Mouse (Mus musculus) erythroblast, embryonic 14.5 days (primary cell): ENCODE results near the gene Fgb.

Source experiments
- GATA1 ChIP-seq: IDR thresholded peaks from 2 replicates; pipeline ENCODE4 v1.6.1; 2012; ENCODE audit warnings: low read length, inconsistent platforms, mixed read lengths
- TAL1 ChIP-seq: IDR thresholded peaks from 3 replicates; pipeline ENCODE4 v1.6.1; 2012; ENCODE audit warnings: low read length, inconsistent platforms, mixed read lengths

DNA sequence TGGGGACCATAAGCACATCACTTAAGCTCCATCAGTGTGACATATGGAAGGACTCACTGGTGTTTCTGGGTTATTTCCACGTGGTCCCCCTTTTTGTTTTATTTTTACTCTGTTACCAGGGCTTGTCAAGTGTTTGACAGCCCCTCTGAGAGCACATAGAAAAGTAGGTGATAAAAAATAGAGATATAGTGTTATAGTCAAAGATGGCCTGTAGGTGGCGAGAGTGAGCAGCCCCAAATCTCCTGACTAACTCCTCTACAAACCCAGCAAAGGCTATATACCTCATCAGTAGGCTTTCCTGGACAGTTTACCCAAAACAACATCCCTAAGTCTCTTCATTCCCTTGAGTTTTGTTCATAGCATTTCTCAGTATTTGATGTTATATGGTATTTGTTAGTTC lies 47.5 kb downstream of the Fgb start:
- no peak for TF ChIP-seq TAL1
- no peak for TF ChIP-seq GATA1
